Mouse (Mus musculus) embryonic fibroblast, embryonic 13.5 days (primary cell): ENCODE results near the gene Cog5. TPM values are rescaled to one million over a fixed set of nuclear protein-coding genes. Genes with fewer than 3 reads are reported as not detected.
"Not testable (repeated sequence)": the region's sequence is repeated elsewhere in the genome, so short reads cannot be mapped to it uniquely, and the experiment has no call there.

ENCODE experiments used
- H3K27ac ChIP-seq: 2 replicates; pipeline ENCODE4 v1.5.1; 2012; ENCODE audit warnings: low read length, control low read depth, inconsistent platforms; ENCODE audit not compliant: insufficient read depth
- H3K4me1 ChIP-seq: 2 replicates; pipeline ENCODE4 v1.6.1; 2011; ENCODE audit warnings: low read length; ENCODE audit not compliant: control insufficient read depth, insufficient read depth
- H3K4me3 ChIP-seq: 2 replicates; pipeline ENCODE4 v1.5.1; 2011; ENCODE audit warnings: mild to moderate bottlenecking, control low read depth, low read length; ENCODE audit not compliant: insufficient read depth
- CTCF ChIP-seq: IDR thresholded peaks from 2 replicates; pipeline ENCODE4 v1.5.1; 2011; ENCODE audit warnings: mild to moderate bottlenecking, control low read depth, low read length, moderate library complexity, borderline replicate concordance; ENCODE audit not compliant: insufficient read depth
- POLR2A ChIP-seq: IDR thresholded peaks from 2 replicates; pipeline ENCODE4 v1.6.1; 2011; ENCODE audit warnings: low read depth, mild to moderate bottlenecking, control low read depth, low read length, moderate library complexity
- polyA plus RNA-seq: library from polyadenylated mRNA; stranded (reverse); fragments of >200 nt; gene quantifications from 2 replicates; pipeline ENCODE4 v1.2.4, GENCODE M21; 2011; ENCODE audit warnings: low read depth; ENCODE audit not compliant: missing spikeins, insufficient read length

Cog5 gene
- 34.7 and 48.3 TPM in 2 replicates for polyA plus RNA-seq

GRCm38 (mm10) chr12:31654197-31654964, at the start of gene Cog5, which contains the start of gene Dus4l:
Gene Cog5 (plus strand): TSS chr12:31654869.
Gene Dus4l (minus strand): TSS chr12:31654826.
- TF ChIP-seq CTCF: no peak
- TF ChIP-seq POLR2A: peak; percentile 88
- Histone ChIP-seq H3K4me1 (peaks cover 2% of the 10 kb centered on the region; the same call in 1 of the 2 replicates), H3K27ac (peak within 1 kb of the TSS; percentile 30; the same call in 1 of the 2 replicates), H3K4me3 (peak within 1 kb of the TSS; percentile 93)

DNA sequence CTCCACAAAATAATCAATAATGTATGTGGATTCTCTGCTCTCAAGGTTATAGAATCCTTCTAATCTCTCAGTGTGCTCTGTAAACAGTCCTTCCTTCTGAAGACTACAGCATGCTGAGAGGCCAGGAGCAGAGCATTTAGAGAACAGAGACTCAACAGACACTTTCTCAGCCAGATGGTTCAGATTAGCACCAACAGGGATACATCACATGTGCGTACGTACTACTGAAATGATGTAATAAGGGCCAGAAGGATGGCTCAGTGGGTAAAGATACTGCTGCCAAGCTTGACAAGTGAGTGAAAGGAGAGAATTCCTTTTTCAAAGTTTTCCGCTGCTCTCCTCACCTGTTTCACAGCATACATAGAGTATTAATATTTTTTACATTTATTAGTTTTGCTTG, 49.8 kb upstream of the Cog5 start:
- TF ChIP-seq CTCF (no peak), POLR2A (no peak)
- Histone ChIP-seq H3K4me1 (no peaks in the 10 kb centered on the region), H3K4me3 (no peak overlapping the region), H3K27ac (no peak overlapping the region)

- no peak overlapping the region for H3K4me3 ChIP-seq
- H3K27ac ChIP-seq: no peak overlapping the region
- TF ChIP-seq CTCF: no peak
- no peak for TF ChIP-seq POLR2A
- no peaks in the 10 kb centered on the region for H3K4me1 ChIP-seq
Observed at GRCm38 (mm10) chr12:31608138-31608537, 46.5 kb upstream of the Cog5 start.

GRCm38 (mm10) chr12:31613353-31613752, 41.3 kb upstream of the Cog5 start:
- H3K4me1 ChIP-seq: no peaks in the 10 kb centered on the region
- no peak for TF ChIP-seq CTCF
- no peak for TF ChIP-seq POLR2A

GRCm38 (mm10) chr12:31620106-31620505, 34.6 kb upstream of the Cog5 start:
- TF ChIP-seq POLR2A (no peak), CTCF (no peak)
- no peak overlapping the region for H3K4me3 ChIP-seq
- no peaks in the 10 kb centered on the region for H3K4me1 ChIP-seq
- H3K27ac ChIP-seq: no peak overlapping the region

More at GRCm38 (mm10) chr12:31613353-31613752, 41.3 kb upstream of the Cog5 start:
- Histone ChIP-seq H3K4me3 (no peak overlapping the region), H3K27ac (no peak overlapping the region)

- Histone ChIP-seq H3K4me1 (no peaks in the 10 kb centered on the region), H3K4me3 (no peak overlapping the region), H3K27ac (no peak overlapping the region)
- no peak for TF ChIP-seq CTCF
- TF ChIP-seq POLR2A: no peak
Observed at GRCm38 (mm10) chr12:31625016-31625415, 29.7 kb upstream of the Cog5 start.

- not testable (repeated sequence) for H3K27ac ChIP-seq, H3K4me1 ChIP-seq, H3K4me3 ChIP-seq
Observed at GRCm38 (mm10) chr12:31628396-31628795, 26.3 kb upstream of the Cog5 start.

DNA sequence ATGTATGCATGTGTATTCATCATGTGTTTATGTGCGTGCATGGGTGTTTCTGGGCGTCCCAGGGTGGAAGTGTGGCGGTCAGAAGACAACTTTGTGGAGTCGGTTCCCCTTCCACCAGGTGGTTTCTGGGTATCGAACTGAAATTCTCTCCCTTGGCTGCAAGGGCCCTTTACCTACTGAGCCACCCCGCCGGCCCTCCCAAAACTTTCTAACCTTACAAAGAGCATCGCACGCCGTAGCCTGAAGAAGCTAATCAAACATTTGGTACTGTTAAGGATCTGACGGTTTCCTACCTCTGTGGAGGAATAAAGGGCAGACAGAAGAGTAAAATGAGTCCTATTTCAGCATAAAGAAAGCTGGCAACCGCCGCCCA, 20.7 kb upstream of the Cog5 start:
- H3K27ac ChIP-seq: no peak overlapping the region
- peak overlapping the region; percentile 47 for H3K4me3 ChIP-seq
- TF ChIP-seq POLR2A: no peak
- TF ChIP-seq CTCF: no peak
- no peaks in the 10 kb centered on the region; the same call in 1 of the 2 replicates for H3K4me1 ChIP-seq

- Histone ChIP-seq H3K4me3 (peak within 1 kb of the TSS; percentile 47), H3K4me1 (no peaks in the 10 kb centered on the region; the same call in 1 of the 2 replicates), H3K27ac (no peak within 1 kb of the TSS; the same call in 1 of the 2 replicates)
- TF ChIP-seq CTCF: no peak
- no peak; the same call in none of the 2 replicates for TF ChIP-seq POLR2A
Observed at GRCm38 (mm10) chr12:31634343-31635239, 20.1 kb upstream of the Cog5 start, which contains the start of gene Bcap29. Gene Bcap29 (minus strand): TSS chr12:31634658.
